Mouse (Mus musculus): ENCODE results near the gene Bcr. TPM values are rescaled to one million over a fixed set of nuclear protein-coding genes. Genes with fewer than 3 reads are reported as not detected.

Gene Bcr
- polyA plus RNA-seq, 2 experiments from 2014 or later: 3.7 to 4.6 TPM

GRCm38 (mm10) chr10:75058761-75059395 lies 1.5 kb upstream of the Bcr start:
- ATAC-seq: no peak

- ATAC-seq: peak; percentile 70
These were observed 996 bp upstream of the Bcr start for GRCm38 (mm10) chr10:75059396-75059795.

GRCm38 (mm10) chr10:75060843-75061235 lies 447 bp downstream of the Bcr start:
- peak; percentile 21 for ATAC-seq

- no peak for ATAC-seq
These were observed 1.2 kb downstream of the Bcr start for GRCm38 (mm10) chr10:75061341-75062188.

GRCm38 (mm10) chr10:75062189-75062561 lies 1.8 kb downstream of the Bcr start:
- no peak for ATAC-seq

GRCm38 (mm10) chr10:75062621-75063020 lies 2.2 kb downstream of the Bcr start:
- ATAC-seq: no peak

GRCm38 (mm10) chr10:75063301-75063965 lies 3.0 kb downstream of the Bcr start:
- ATAC-seq: no peak

GRCm38 (mm10) chr10:75065691-75066090 lies 5.3 kb downstream of the Bcr start:
- ATAC-seq: no peak

- ATAC-seq: no peak
These were observed 7.1 kb downstream of the Bcr start for GRCm38 (mm10) chr10:75067446-75067845.

- ATAC-seq: no peak
These were observed 7.7 kb downstream of the Bcr start for GRCm38 (mm10) chr10:75068086-75068485.

GRCm38 (mm10) chr10:75068624-75069328 lies 8.4 kb downstream of the Bcr start:
- ATAC-seq: no peak

- ATAC-seq: no peak
These were observed 10.0 kb downstream of the Bcr start for GRCm38 (mm10) chr10:75070281-75070976.

GRCm38 (mm10) chr10:75075665-75076064 lies 15.3 kb downstream of the Bcr start:
- ATAC-seq: no peak

GRCm38 (mm10) chr10:75078174-75079128 lies 18.1 kb downstream of the Bcr start:
- no peak for ATAC-seq

GRCm38 (mm10) chr10:75085330-75085729 lies 24.9 kb downstream of the Bcr start:
- ATAC-seq: no peak

- no peak for ATAC-seq
These were observed 28.1 kb downstream of the Bcr start for GRCm38 (mm10) chr10:75088471-75088870.

GRCm38 (mm10) chr10:75091478-75092152 lies 31.2 kb downstream of the Bcr start:
- no peak for ATAC-seq

GRCm38 (mm10) chr10:75093252-75093987 lies 33.0 kb downstream of the Bcr start:
- no peak for ATAC-seq

GRCm38 (mm10) chr10:75094338-75094737 lies 33.9 kb downstream of the Bcr start:
- ATAC-seq: no peak

GRCm38 (mm10) chr10:75095216-75095615 lies 34.8 kb downstream of the Bcr start:
- no peak for ATAC-seq

Data from activated CD4-positive, CD25-positive, alpha-beta regulatory T cell, adult 4 months (primary cell).